ENCODE assay signal across 10 mouse cellular contexts in the genomic region with DNA sequence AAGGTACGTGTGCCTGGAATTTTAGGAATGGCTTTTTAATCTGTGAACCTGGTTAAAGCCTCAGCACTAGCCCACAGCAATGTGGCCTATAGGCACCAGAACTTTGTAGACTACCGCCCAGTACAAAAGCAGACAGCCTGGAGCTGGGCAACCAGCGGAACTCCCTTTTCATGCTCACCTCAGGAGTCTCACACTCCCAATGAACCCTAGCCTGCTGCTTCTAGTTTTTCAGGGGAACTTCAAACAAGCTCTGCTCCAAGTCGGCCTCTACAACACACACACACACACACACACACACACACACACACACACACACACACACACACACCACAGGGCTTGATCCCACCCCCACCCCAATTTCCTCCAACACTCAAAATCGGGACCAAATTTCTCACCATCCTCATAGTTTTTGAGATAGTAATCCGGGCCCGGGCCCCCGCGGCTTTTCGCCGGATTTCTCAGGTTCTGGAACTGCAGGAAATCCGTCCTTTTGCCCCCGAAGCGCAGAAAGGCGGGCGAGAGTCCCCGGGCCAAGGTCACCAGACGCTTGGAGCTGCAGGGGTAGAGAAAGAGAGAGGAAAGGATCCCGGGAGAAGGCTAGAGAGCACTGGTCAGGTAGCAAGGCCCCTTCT. TPM values are rescaled to one million over a fixed set of nuclear protein-coding genes. Genes with fewer than 3 reads are reported as not detected.
DNase-seq lines count a peak whose midpoint lies in the region; ATAC-seq and TF ChIP-seq lines count a peak whose summit lies in the region.
"Had no signal": no experiment of that assay in that cellular context is flagged by ENCODE, and none has a peak within 500 bp of the region (broad histone marks: within the 10 kb centered on the region; RNA-seq: fewer than 3 reads in every experiment).

No protein-coding gene starts in this region.

- DNase-seq in retina, embryonic 14.5 days (ENCODE audit: low spot score): peak; percentile 31
- DNase-seq in retina, postnatal 1 day: no peak
- no peak for DNase-seq in forebrain, embryonic 14.5 days (ENCODE audit: low spot score)
- no peak for DNase-seq in limb, embryonic 14.5 days (ENCODE audit: low spot score)
- DNase-seq in stomach, postnatal 0 days (ENCODE audit: low spot score): no peak
- no peak for DNase-seq in adrenal gland, adult 8-10 months
- no peak for DNase-seq in gastrocnemius, postnatal 4 days (ENCODE audit: low spot score in 2 of 2)

- no peak overlapping the region for H3K27ac ChIP-seq in forebrain, embryonic 14.5 days (ENCODE audit: low read depth, low read length)
- peak overlapping the region; percentile 59 for H3K27ac ChIP-seq in limb, embryonic 14.5 days (replicated peaks; ENCODE audit: low read depth, low read length)
- no peak overlapping the region; the same call in 1 of the 2 replicates for H3K27ac ChIP-seq in stomach, postnatal 0 days (replicated peaks)

- H3K4me2 ChIP-seq in forebrain, embryonic 14.5 days (ENCODE audit: low read length): peak overlapping the region; percentile 49
- peak overlapping the region; percentile 76 for H3K4me2 ChIP-seq in limb, embryonic 14.5 days (replicated peaks; ENCODE audit: low read depth, low read length, severe bottlenecking)
- peak overlapping the region; percentile 52 for H3K4me2 ChIP-seq in stomach, postnatal 0 days (replicated peaks; ENCODE audit: low read depth)

- H3K9me3 ChIP-seq in forebrain, embryonic 14.5 days (replicated peaks; ENCODE audit: control insufficient read depth, low read length): no peaks in the 10 kb centered on the region
- no peaks in the 10 kb centered on the region for H3K9me3 ChIP-seq in limb, embryonic 14.5 days (ENCODE audit: control insufficient read depth, low read length)
- no peaks in the 10 kb centered on the region for H3K9me3 ChIP-seq in stomach, postnatal 0 days (ENCODE audit: control insufficient read depth, low read length)

- H3K27me3 ChIP-seq in forebrain, embryonic 14.5 days (replicated peaks; ENCODE audit: control insufficient read depth, insufficient read depth, low read length): peaks cover 59% of the 10 kb centered on the region
- H3K27me3 ChIP-seq in limb, embryonic 14.5 days (ENCODE audit: control insufficient read depth, insufficient read depth, low read length): peaks cover 38% of the 10 kb centered on the region
- peaks cover 3% of the 10 kb centered on the region; the same call in 1 of the 2 replicates for H3K27me3 ChIP-seq in stomach, postnatal 0 days (ENCODE audit: control insufficient read depth, insufficient read depth, low read length)

- TF ChIP-seq EP300 in stomach, postnatal 0 days (optimal IDR thresholded peaks at IDR 0.05): no peak

- no peak for TF ChIP-seq CTCF in stomach, postnatal 0 days (IDR thresholded peaks at IDR 0.05; ENCODE audit: low read depth)

- ATAC-seq in forebrain, embryonic 14.5 days: no peak
- ATAC-seq in limb, embryonic 14.5 days (ENCODE audit: low FRiP score, low read depth): no peak
- no peak for ATAC-seq in stomach, postnatal 0 days (ENCODE audit: low FRiP score, low TSS enrichment)
- no peak for ATAC-seq in megakaryocyte progenitor cell, adult 5-6 weeks (replicated peaks; ENCODE audit: poor library complexity)
- ATAC-seq: activated CD4-positive, CD25-positive, alpha-beta regulatory T cell, adult 4 months had no signal

- H3K4me3 ChIP-seq in forebrain, embryonic 14.5 days (ENCODE audit: low read depth, low read length): peak overlapping the region; percentile 18
- peak overlapping the region; percentile 43 for H3K4me3 ChIP-seq in limb, embryonic 14.5 days (replicated peaks; ENCODE audit: low read length)
- peak overlapping the region; percentile 42 for H3K4me3 ChIP-seq in stomach, postnatal 0 days (ENCODE audit: low read depth, low read length)

- WGBS in forebrain, embryonic 14.5 days: 2% methylated on average over 19 of the region's 19 CpGs
- 4% methylated on average over 19 of the region's 19 CpGs for WGBS in limb, embryonic 14.5 days
- 11% methylated on average over 19 of the region's 19 CpGs for WGBS in stomach, postnatal 0 days

- no peaks in the 10 kb centered on the region for H3K36me3 ChIP-seq in forebrain, embryonic 14.5 days (ENCODE audit: control insufficient read depth, insufficient read depth, low read length)
- no peaks in the 10 kb centered on the region for H3K36me3 ChIP-seq in limb, embryonic 14.5 days (ENCODE audit: control insufficient read depth, insufficient read depth, low read length)
- no peaks in the 10 kb centered on the region for H3K36me3 ChIP-seq in stomach, postnatal 0 days (ENCODE audit: control insufficient read depth, insufficient read depth, low read length)

- H3K4me1 ChIP-seq in forebrain, embryonic 14.5 days (ENCODE audit: control insufficient read depth, insufficient read depth, low read length): peaks cover 7% of the 10 kb centered on the region; the same call in 1 of the 2 replicates
- peaks cover 17% of the 10 kb centered on the region for H3K4me1 ChIP-seq in limb, embryonic 14.5 days (ENCODE audit: control insufficient read depth, insufficient read depth, low read length)
- no peaks in the 10 kb centered on the region for H3K4me1 ChIP-seq in stomach, postnatal 0 days (replicated peaks; ENCODE audit: control insufficient read depth, insufficient read depth)

- no peak for TF ChIP-seq POLR2A in limb, embryonic 14.5 days (IDR thresholded peaks at IDR 0.05; ENCODE audit: borderline replicate concordance, extremely low read depth, insufficient read depth, insufficient read length)

- no peak overlapping the region for H3K9ac ChIP-seq in forebrain, embryonic 14.5 days (ENCODE audit: low read length)
- H3K9ac ChIP-seq in limb, embryonic 14.5 days (ENCODE audit: low read depth, low read length, severe bottlenecking): peak overlapping the region; percentile 61
- H3K9ac ChIP-seq in stomach, postnatal 0 days (ENCODE audit: low read length): peak overlapping the region; percentile 47; the same call in 1 of the 2 replicates

RNA-seq across cellular contexts. Expression of a gene that starts 3.7 kb away (rescaled TPM):
- polyA plus RNA-seq in forebrain, embryonic 14.5 days (2014; fragmentation: Nextera tagmentation; extraction: Ambion mirVana): 0.04 TPM in 1 of 2 replicates, not detected in the other
- 4.9 and 5.6 TPM in 2 replicates for polyA plus RNA-seq in limb, embryonic 14.5 days (2012; rRNA removed)
- 4.0 and 8.0 TPM in 2 replicates for polyA plus RNA-seq in limb, embryonic 14.5 days (2014; fragmentation: Nextera tagmentation; extraction: Ambion mirVana)
- polyA plus RNA-seq in stomach, postnatal 0 days (2015; fragmentation: Nextera tagmentation; extraction: Ambion mirVana): 1.3 and 1.4 TPM in 2 replicates
- total RNA-seq in adrenal gland, adult 8-10 months (2022): not detected
- total RNA-seq in gastrocnemius, postnatal 4 days (2021): under 1 TPM; 0.34 to 0.54 TPM
- not detected in 2 replicates for total RNA-seq in megakaryocyte progenitor cell, adult 5-6 weeks (2015)
- not detected in 2 replicates for total RNA-seq in megakaryocyte progenitor cell, adult 5-6 weeks (2017)
- total RNA-seq: neutrophil, adult 5-6 weeks had no signal

RNA-seq across cellular contexts. Expression of a gene that starts 55.8 kb away (rescaled TPM):
- polyA plus RNA-seq in forebrain, embryonic 14.5 days (2014; fragmentation: Nextera tagmentation; extraction: Ambion mirVana): 0.62 and 1.4 TPM in 2 replicates
- polyA plus RNA-seq in limb, embryonic 14.5 days (2012; rRNA removed): 3.3 and 4.3 TPM in 2 replicates
- polyA plus RNA-seq in limb, embryonic 14.5 days (2014; fragmentation: Nextera tagmentation; extraction: Ambion mirVana): 1.3 and 1.7 TPM in 2 replicates
- 0.47 and 0.56 TPM in 2 replicates for polyA plus RNA-seq in stomach, postnatal 0 days (2015; fragmentation: Nextera tagmentation; extraction: Ambion mirVana)
- total RNA-seq in adrenal gland, adult 8-10 months (2022): under 1 TPM; 0.45 to 0.65 (median 0.60) TPM
- total RNA-seq in gastrocnemius, postnatal 4 days (2021): under 1 TPM; 0.42 to 0.47 TPM
- 0.02 and 0.12 TPM in 2 replicates for total RNA-seq in megakaryocyte progenitor cell, adult 5-6 weeks (2015)
- 0.14 and 0.17 TPM in 2 replicates for total RNA-seq in megakaryocyte progenitor cell, adult 5-6 weeks (2017)
- total RNA-seq: neutrophil, adult 5-6 weeks had no signal
- polyA plus RNA-seq: activated CD4-positive, CD25-positive, alpha-beta regulatory T cell, adult 4 months had no signal
